In genomic region chr7:29559290-29559689, GRCm38 (mm10) we compare ENCODE assay signal across 10 mouse cellular contexts. TPM values are rescaled to one million over a fixed set of nuclear protein-coding genes. Genes with fewer than 3 reads are reported as not detected.
A peak's percentile ranks its signal among the peaks of the same experiment; 100 is the strongest.
DNase-seq lines count a peak whose midpoint lies in the region; ATAC-seq and TF ChIP-seq lines count a peak whose summit lies in the region.
"Had no signal": no experiment of that assay in that cellular context is flagged by ENCODE, and none has a peak within 500 bp of the region (broad histone marks: within the 10 kb centered on the region; RNA-seq: fewer than 3 reads in every experiment).

No protein-coding gene starts in this region.

- no peaks in the 10 kb centered on the region for H3K27me3 ChIP-seq in heart, postnatal 0 days (ENCODE audit: control insufficient read depth, insufficient read depth, low read length)
- H3K27me3 ChIP-seq: forebrain, embryonic 13.5 days; megakaryocyte, embryonic 14.5 days had no signal

- H3K9ac ChIP-seq in heart, postnatal 0 days (replicated peaks; ENCODE audit: low read depth, low read length) = no peak overlapping the region
- H3K9ac ChIP-seq: forebrain, embryonic 13.5 days had no signal

- no peak overlapping the region for H3K4me2 ChIP-seq in heart, postnatal 0 days (ENCODE audit: low read depth, low read length)
- H3K4me2 ChIP-seq: forebrain, embryonic 13.5 days had no signal

- no peaks in the 10 kb centered on the region for H3K4me1 ChIP-seq in heart, postnatal 0 days (ENCODE audit: control insufficient read depth, insufficient read depth)
- H3K4me1 ChIP-seq: forebrain, embryonic 13.5 days; megakaryocyte, embryonic 14.5 days had no signal

- 55% methylated on average over 4 of the region's 4 CpGs for WGBS in heart, postnatal 0 days

- H3K36me3 ChIP-seq in heart, postnatal 0 days (replicated peaks; ENCODE audit: control insufficient read depth, insufficient read depth, low read length) = no peaks in the 10 kb centered on the region

- H3K27ac ChIP-seq in heart, postnatal 0 days (ENCODE audit: low read depth) = no peak overlapping the region
- H3K27ac ChIP-seq: forebrain, embryonic 13.5 days had no signal

- DNase-seq in heart, postnatal 0 days (ENCODE audit: low spot score) = no peak
- DNase-seq in heart, adult 8-10 months (ENCODE audit: low spot score) = no peak
- peak; percentile 15 to 55 for DNase-seq in spleen, postnatal 10 days (ENCODE audit: low spot score in 2 of 2)
- DNase-seq in spleen, postnatal 14 days (ENCODE audit: low spot score in 2 of 2) = no peak
- DNase-seq in forelimb bud, embryonic 11.5 days (ENCODE audit: low read depth, low spot score) = peak; percentile 4
- DNase-seq in thymus, postnatal 25 days = peak; percentile 5
- no peak for DNase-seq in cerebellum, adult 9-11 months
- DNase-seq in right cerebral cortex, adult 2 months (ENCODE audit: low spot score in 2 of 2) = no peak

- peak; percentile 21 for TF ChIP-seq CTCF in heart, postnatal 0 days (IDR thresholded peaks at IDR 0.05; ENCODE audit: low read depth)

- H3K4me3 ChIP-seq in heart, postnatal 0 days (ENCODE audit: low read depth, low read length) = no peak overlapping the region
- H3K4me3 ChIP-seq: forebrain, embryonic 13.5 days; megakaryocyte, embryonic 14.5 days had no signal

- H3K9me3 ChIP-seq in heart, postnatal 0 days (replicated peaks; ENCODE audit: control insufficient read depth, low read length) = no peaks in the 10 kb centered on the region
- H3K9me3 ChIP-seq: forebrain, embryonic 13.5 days had no signal

- TF ChIP-seq EP300 in heart, postnatal 0 days (IDR thresholded peaks at IDR 0.05; ENCODE audit: low read depth) = no peak

- ATAC-seq in heart, postnatal 0 days (ENCODE audit: insufficient read depth, low read depth) = no peak
- ATAC-seq: forebrain, embryonic 13.5 days had no signal

RNA-seq across cellular contexts. Expression of gene Sipa1l3, which starts 40.8 kb away (rescaled TPM):
- total RNA-seq in heart, postnatal 0 days (2014; rRNA removed; ENCODE audit: low replicate concordance) = 16.2 and 18.0 TPM in 2 replicates
- polyA plus RNA-seq in heart, postnatal 0 days (2015; fragmentation: Nextera tagmentation; extraction: Ambion mirVana) = 1.4 and 1.7 TPM in 2 replicates
- 10 to 100 TPM in 1 of 4 experiments, 1 to 10 TPM in 3; 6.8 to 10.3 (median 8.2) TPM for total RNA-seq in heart, adult 8-10 months (2022)

Comparison
In these comparisons a context has a peak if more than half of its experiments do, and no peak if none do; other contexts are left out.
1. DNase-seq: peak in spleen, postnatal 10 days (2 of 2), forelimb bud, embryonic 11.5 days (single experiment) and thymus, postnatal 25 days (single experiment); none in heart, postnatal 0 days (single experiment), heart, adult 8-10 months (single experiment), spleen, postnatal 14 days (0 of 2), cerebellum, adult 9-11 months (single experiment) and right cerebral cortex, adult 2 months (0 of 2).